Comparison of ENCODE assay signal across 8 mouse cellular contexts in the genomic region with DNA sequence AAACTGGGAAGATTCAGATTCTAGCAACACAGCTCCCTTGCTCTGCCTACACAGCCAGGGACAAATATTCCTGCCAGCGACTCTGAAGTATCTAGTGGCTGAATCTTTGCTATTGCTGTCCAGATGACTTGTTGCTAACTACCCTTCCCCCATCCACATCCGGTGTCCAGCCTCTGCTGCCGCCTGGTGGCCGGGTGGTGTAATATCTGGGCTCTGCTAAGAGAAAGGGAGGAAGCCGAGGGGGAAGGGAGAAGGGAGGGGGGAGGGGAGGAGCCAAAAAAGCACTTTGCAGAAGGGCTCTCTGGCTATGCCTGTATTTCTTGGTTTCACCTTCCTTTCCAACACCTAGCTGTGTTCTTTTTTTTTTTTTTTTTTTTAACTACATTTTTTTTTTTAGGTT. TPM values are rescaled to one million over a fixed set of nuclear protein-coding genes. Genes with fewer than 3 reads are reported as not detected.
DNase-seq lines count a peak whose midpoint lies in the region; ATAC-seq and TF ChIP-seq lines count a peak whose summit lies in the region.

No protein-coding gene starts in this region.

- WGBS in forebrain, embryonic 14.5 days, result 0% methylated on average over 5 of the region's 5 CpGs
- WGBS in large intestine, adult 2 months, result 0% methylated on average over 5 of the region's 5 CpGs
- 4% methylated on average over 5 of the region's 5 CpGs for WGBS in lung, adult 2 months
- 0% methylated on average over 5 of the region's 5 CpGs for WGBS in neural tube, embryonic 15.5 days

- peak overlapping the region; percentile 16; the same call in 1 of the 2 replicates for H3K4me2 ChIP-seq in forebrain, embryonic 14.5 days (ENCODE audit: low read length)
- H3K4me2 ChIP-seq in neural tube, embryonic 15.5 days, result peak overlapping the region; percentile 19

- in situ Hi-C loops in ES-E14 (cut with MboI; ENCODE audit: low sequenced_read_pairs in 2 of 2, unreplicated experiment in 2 of 2), result no loop called here

- H3K36me3 ChIP-seq in ES-E14 (ENCODE audit: control insufficient read depth, insufficient read depth, low read length, poor library complexity, severe bottlenecking), result no peaks in the 10 kb centered on the region
- H3K36me3 ChIP-seq in forebrain, embryonic 14.5 days (ENCODE audit: control insufficient read depth, insufficient read depth, low read length), result no peaks in the 10 kb centered on the region
- no peaks in the 10 kb centered on the region for H3K36me3 ChIP-seq in neural tube, embryonic 15.5 days

- H3K27me3 ChIP-seq in forebrain, embryonic 14.5 days (replicated peaks; ENCODE audit: control insufficient read depth, insufficient read depth, low read length), result no peaks in the 10 kb centered on the region
- H3K27me3 ChIP-seq in neural tube, embryonic 15.5 days (replicated peaks), result no peaks in the 10 kb centered on the region

- peak overlapping the region in 1 of 2 experiments; percentile 29; a peak in 2 of 4 replicates for H3K4me3 ChIP-seq in ES-E14 (ENCODE audit: insufficient read depth in 1 of 2, low read depth in 1 of 2, low read length in 2 of 2, poor library complexity in 1 of 2, severe bottlenecking in 1 of 2)
- no peak overlapping the region for H3K4me3 ChIP-seq in forebrain, embryonic 14.5 days (ENCODE audit: low read depth, low read length)
- peak overlapping the region; percentile 42 for H3K4me3 ChIP-seq in lung, adult 2 months (replicated peaks; ENCODE audit: extremely low read depth, low read depth, low read length)
- no peak overlapping the region for H3K4me3 ChIP-seq in neural tube, embryonic 15.5 days (replicated peaks)

- peak; percentile 97 for DNase-seq in ES-E14 (ENCODE audit: low read depth, low spot score)
- DNase-seq in forebrain, embryonic 14.5 days (ENCODE audit: low spot score), result peak; percentile 89
- peak; percentile 97 to 98 for DNase-seq in heart, postnatal 14 days
- DNase-seq in large intestine, adult 2 months (ENCODE audit: low read depth, low spot score), result peak; percentile 71
- peak; percentile 97 for DNase-seq in lung, adult 2 months
- DNase-seq in testis, postnatal 10 days (ENCODE audit: low spot score), result peak; percentile 96

- peak; percentile 89 for TF ChIP-seq CTCF in lung, adult 2 months (IDR thresholded peaks at IDR 0.05; ENCODE audit: insufficient read depth, low read length)

- peak overlapping the region; percentile 65; the same call in 1 of the 2 replicates for H3K27ac ChIP-seq in ES-E14 (ENCODE audit: insufficient read depth, low read depth, low read length, poor library complexity, severe bottlenecking)
- H3K27ac ChIP-seq in forebrain, embryonic 14.5 days (ENCODE audit: low read depth, low read length), result peak overlapping the region; percentile 10; the same call in 1 of the 2 replicates
- H3K27ac ChIP-seq in neural tube, embryonic 15.5 days (replicated peaks), result peak overlapping the region; percentile 66

- no peak for TF ChIP-seq POLR2A in lung, adult 2 months (IDR thresholded peaks at IDR 0.05; ENCODE audit: borderline replicate concordance, extremely low read depth, low read depth, low read length)

- peaks cover 8 to 24% of the 10 kb centered on the region in 2 experiments for H3K4me1 ChIP-seq in ES-E14 (ENCODE audit: control insufficient read depth in 2 of 2, insufficient read depth in 2 of 2, low read length in 2 of 2, poor library complexity in 1 of 2)
- H3K4me1 ChIP-seq in forebrain, embryonic 14.5 days (ENCODE audit: control insufficient read depth, insufficient read depth, low read length), result peaks cover 56% of the 10 kb centered on the region
- peaks cover 15% of the 10 kb centered on the region for H3K4me1 ChIP-seq in lung, adult 2 months (ENCODE audit: control insufficient read depth, insufficient read depth, low read length)
- H3K4me1 ChIP-seq in neural tube, embryonic 15.5 days, result peaks cover 54% of the 10 kb centered on the region

- no peaks in the 10 kb centered on the region for H3K9me3 ChIP-seq in ES-E14 (ENCODE audit: control insufficient read depth, insufficient read depth, low read depth, low read length)
- no peaks in the 10 kb centered on the region for H3K9me3 ChIP-seq in forebrain, embryonic 14.5 days (replicated peaks; ENCODE audit: control insufficient read depth, low read length)
- no peaks in the 10 kb centered on the region for H3K9me3 ChIP-seq in neural tube, embryonic 15.5 days (replicated peaks)

- peak overlapping the region; percentile 60; the same call in 1 of the 2 replicates for H3K9ac ChIP-seq in ES-E14 (ENCODE audit: insufficient read depth, low read depth, low read length, poor library complexity, severe bottlenecking)
- no peak overlapping the region; the same call in 1 of the 2 replicates for H3K9ac ChIP-seq in forebrain, embryonic 14.5 days (ENCODE audit: low read length)
- no peak overlapping the region for H3K9ac ChIP-seq in neural tube, embryonic 15.5 days (replicated peaks)

- ATAC-seq in cerebellum, adult (ENCODE audit: insufficient number of reproducible peaks, low FRiP score, low TSS enrichment), result peak; percentile 28
- peak; percentile 54 for ATAC-seq in forebrain, embryonic 14.5 days
- peak; percentile 29 for ATAC-seq in neural tube, embryonic 15.5 days (ENCODE audit: low FRiP score)

- intact Hi-C loops in heart, postnatal 14 days (cut with DNase I), result loop anchor here (5.0 to 10.0 kb wide), 2 partner anchors 55 to 88 kb away; no protein-coding TSS in a partner anchor

TF ChIP-seq in ES-E14, 5 proteins besides CTCF, POLR2A, EP300 and RAD21:
- TF ChIP-seq CHD2 (IDR thresholded peaks at IDR 0.05; ENCODE audit: low read depth, low read length) (peak; percentile 86), MAFK (IDR thresholded peaks at IDR 0.05; ENCODE audit: insufficient read depth, low read depth, low read length) (no peak), HCFC1 (IDR thresholded peaks at IDR 0.05; ENCODE audit: borderline replicate concordance, insufficient read depth, low read length) (peak; percentile 60; the same call in 1 of the 2 replicates)

RNA-seq across cellular contexts. Expression of gene Casq1, which starts 2.5 kb away (rescaled TPM):
- total RNA-seq in ES-E14 (2012; rRNA removed), result 1.8 and 2.4 TPM in 2 replicates
- polyA plus RNA-seq in forebrain, embryonic 14.5 days (2014; fragmentation: Nextera tagmentation; extraction: Ambion mirVana), result 3.8 and 4.0 TPM in 2 replicates
- total RNA-seq in heart, postnatal 14 days (2021), result 10 to 100 TPM; 10.1 to 12.9 TPM
- 1.2 TPM in 2 replicates for polyA plus RNA-seq in large intestine, adult 2 months (2012; rRNA removed)
- polyA plus RNA-seq in lung, adult 2 months (2012; rRNA removed), result 3.2 and 49.0 TPM in 2 replicates
- polyA plus RNA-seq in neural tube, embryonic 15.5 days (2015; fragmentation: Nextera tagmentation; extraction: Ambion mirVana), result 3.8 and 4.0 TPM in 2 replicates

RNA-seq across cellular contexts. Expression of gene Pea15a, which starts 10.5 kb away (rescaled TPM):
- total RNA-seq in ES-E14 (2012; rRNA removed), result 13.3 and 21.3 TPM in 2 replicates
- polyA plus RNA-seq in forebrain, embryonic 14.5 days (2014; fragmentation: Nextera tagmentation; extraction: Ambion mirVana), result 433 and 436 TPM in 2 replicates
- total RNA-seq in heart, postnatal 14 days (2021), result 10 to 100 TPM; 71.1 to 77.7 TPM
- 29.7 and 34.1 TPM in 2 replicates for polyA plus RNA-seq in large intestine, adult 2 months (2012; rRNA removed)
- polyA plus RNA-seq in lung, adult 2 months (2012; rRNA removed), result 88.2 and 137 TPM in 2 replicates
- polyA plus RNA-seq in neural tube, embryonic 15.5 days (2015; fragmentation: Nextera tagmentation; extraction: Ambion mirVana), result 378 and 415 TPM in 2 replicates

RNA-seq across cellular contexts. Expression of gene Atp1a4, which starts 41.1 kb away (rescaled TPM):
- 1.5 and 2.2 TPM in 2 replicates for total RNA-seq in ES-E14 (2012; rRNA removed)
- polyA plus RNA-seq in forebrain, embryonic 14.5 days (2014; fragmentation: Nextera tagmentation; extraction: Ambion mirVana), result 0.08 and 0.12 TPM in 2 replicates
- not detected for total RNA-seq in heart, postnatal 14 days (2021)
- 0.05 and 0.10 TPM in 2 replicates for polyA plus RNA-seq in large intestine, adult 2 months (2012; rRNA removed)
- polyA plus RNA-seq in lung, adult 2 months (2012; rRNA removed), result 0.05 and 1.2 TPM in 2 replicates
- 0.05 TPM in 1 of 2 replicates, not detected in the other for polyA plus RNA-seq in neural tube, embryonic 15.5 days (2015; fragmentation: Nextera tagmentation; extraction: Ambion mirVana)

RNA-seq across cellular contexts. Expression of gene Igsf8, which starts 44.3 kb away (rescaled TPM):
- total RNA-seq in ES-E14 (2012; rRNA removed), result 43.5 and 108 TPM in 2 replicates
- 132 and 147 TPM in 2 replicates for polyA plus RNA-seq in forebrain, embryonic 14.5 days (2014; fragmentation: Nextera tagmentation; extraction: Ambion mirVana)
- 10 to 100 TPM; 13.8 to 16.3 TPM for total RNA-seq in heart, postnatal 14 days (2021)
- polyA plus RNA-seq in large intestine, adult 2 months (2012; rRNA removed), result 51.8 and 64.4 TPM in 2 replicates
- 90.8 and 105 TPM in 2 replicates for polyA plus RNA-seq in lung, adult 2 months (2012; rRNA removed)
- 70.9 and 71.3 TPM in 2 replicates for polyA plus RNA-seq in neural tube, embryonic 15.5 days (2015; fragmentation: Nextera tagmentation; extraction: Ambion mirVana)

Comparison
In these comparisons a context has a peak if more than half of its experiments do, and no peak if none do; other contexts are left out.
1. H3K27ac ChIP-seq: peak in every context shown above with its lines; median percentile 66 in neural tube, embryonic 15.5 days; 65 in ES-E14; 10 in forebrain, embryonic 14.5 days.